Mouse (Mus musculus): ENCODE data around the gene Hivep2.

The Hivep2 gene

GRCm38 (mm10) chr10:14050586-14050985, 84.7 kb downstream of the Hivep2 start:
- no peak for DNase-seq

GRCm38 (mm10) chr10:14052109-14052689, 86.3 kb downstream of the Hivep2 start:
- no peak for DNase-seq

GRCm38 (mm10) chr10:14054860-14055259, 89.0 kb downstream of the Hivep2 start:
- DNase-seq, result no peak

GRCm38 (mm10) chr10:14055533-14055981, 89.7 kb downstream of the Hivep2 start:
- DNase-seq, result no peak

- DNase-seq, result no peak
Measured at GRCm38 (mm10) chr10:14056057-14056456, 90.2 kb downstream of the Hivep2 start.

- no peak for DNase-seq
Measured at GRCm38 (mm10) chr10:14056584-14057451, 90.9 kb downstream of the Hivep2 start.

- DNase-seq, result no peak
Measured at GRCm38 (mm10) chr10:14057841-14058605, 92.1 kb downstream of the Hivep2 start.

GRCm38 (mm10) chr10:14058742-14059141, 92.9 kb downstream of the Hivep2 start:
- DNase-seq, result no peak

- no peak for DNase-seq
Measured at GRCm38 (mm10) chr10:14059581-14059980, 93.7 kb downstream of the Hivep2 start.

GRCm38 (mm10) chr10:14060302-14060701, 94.4 kb downstream of the Hivep2 start:
- no peak for DNase-seq

- no peak for DNase-seq
Measured at GRCm38 (mm10) chr10:14063226-14063625, 97.4 kb downstream of the Hivep2 start.

- DNase-seq, result no peak
Measured at GRCm38 (mm10) chr10:14064759-14065395, 99.0 kb downstream of the Hivep2 start.

GRCm38 (mm10) chr10:14067802-14068201, 101.9 kb downstream of the Hivep2 start:
- no peak for DNase-seq

- DNase-seq, result no peak
Measured at GRCm38 (mm10) chr10:14070498-14071079, 104.7 kb downstream of the Hivep2 start.

GRCm38 (mm10) chr10:14072504-14072903, 106.6 kb downstream of the Hivep2 start:
- DNase-seq, result no peak

- DNase-seq, result no peak
Measured at GRCm38 (mm10) chr10:14075767-14076166, 109.9 kb downstream of the Hivep2 start.

- DNase-seq, result no peak
Measured at GRCm38 (mm10) chr10:14076880-14077279, 111.0 kb downstream of the Hivep2 start.

- DNase-seq, result no peak
Measured at GRCm38 (mm10) chr10:14080830-14081229, 115.0 kb downstream of the Hivep2 start.

GRCm38 (mm10) chr10:14081824-14082223, 115.9 kb downstream of the Hivep2 start:
- DNase-seq, result no peak

GRCm38 (mm10) chr10:14082275-14082674, 116.4 kb downstream of the Hivep2 start:
- no peak for DNase-seq

- peak; percentile 70 for DNase-seq
Measured at GRCm38 (mm10) chr10:14085241-14085659, 119.4 kb downstream of the Hivep2 start.

GRCm38 (mm10) chr10:14085882-14086515, 120.1 kb downstream of the Hivep2 start:
- peak; percentile 75 for DNase-seq

Data from thymus, postnatal 25 days (tissue).